Mouse (Mus musculus) limb, embryonic 14.5 days (tissue): ENCODE data around the gene Atrnl1. TPM values are rescaled to one million over a fixed set of nuclear protein-coding genes. Genes with fewer than 3 reads are reported as not detected.

ENCODE experiments used
- ATAC-seq: fragments of 200-750 bp; cut with Nextera tagmentation; 2 replicates; pipeline ENCODE4 v1.8.0; 2017; ENCODE audit warnings: low read depth, moderate number of reproducible peaks, moderate TSS enrichment; ENCODE audit not compliant: low FRiP score
- DNase-seq: peaks from one replicate; pipeline ENCODE4 v3.0.0-alpha.2; 2015; ENCODE audit warnings: low spot score
- H3K27ac ChIP-seq: fragments of 300-500 bp; sonication (generic); replicated peaks from 2 replicates; pipeline ENCODE4 v1.5.1; 2014; ENCODE audit warnings: low read depth, mild to moderate bottlenecking, low read length, moderate library complexity, mixed read lengths
- H3K27me3 ChIP-seq: fragments of 300-500 bp; sonication (generic); 2 replicates; pipeline ENCODE4 v1.6.1; 2014; ENCODE audit warnings: low read length, mixed read lengths; ENCODE audit not compliant: control insufficient read depth, insufficient read depth
- H3K36me3 ChIP-seq: fragments of 300-500 bp; sonication (generic); 2 replicates; pipeline ENCODE4 v1.6.1; 2014; ENCODE audit warnings: mild to moderate bottlenecking, low read length, moderate library complexity, mixed read lengths; ENCODE audit not compliant: control insufficient read depth, insufficient read depth
- H3K4me1 ChIP-seq: fragments of 300-500 bp; sonication (generic); 2 replicates; pipeline ENCODE4 v1.6.1; 2014; ENCODE audit warnings: antibody characterized with exemption, low read length, mixed read lengths; ENCODE audit not compliant: control insufficient read depth, insufficient read depth
- H3K4me2 ChIP-seq: fragments of 300-500 bp; sonication (generic); replicated peaks from 2 replicates; pipeline ENCODE4 v1.6.1; 2014; ENCODE audit warnings: low read depth, mild to moderate bottlenecking, low read length, moderate library complexity; ENCODE audit not compliant: severe bottlenecking
- H3K4me3 ChIP-seq: fragments of 300-500 bp; sonication (generic); replicated peaks from 2 replicates; pipeline ENCODE4 v1.5.1; 2014; ENCODE audit warnings: low read length
- H3K9ac ChIP-seq: fragments of 300-500 bp; sonication (generic); 2 replicates; pipeline ENCODE4 v1.6.1; 2014; ENCODE audit warnings: mild to moderate bottlenecking, low read depth, low read length, moderate library complexity; ENCODE audit not compliant: severe bottlenecking
- H3K9me3 ChIP-seq: fragments of 300-500 bp; sonication (generic); 2 replicates; pipeline ENCODE4 v1.6.1; 2016; ENCODE audit warnings: low read length; ENCODE audit not compliant: control insufficient read depth
- POLR2A ChIP-seq: fragments of 200-500 bp; IDR thresholded peaks from 2 replicates; pipeline ENCODE4 v1.8.0; 2012; ENCODE audit warnings: inconsistent platforms, mild to moderate bottlenecking, moderate library complexity, borderline replicate concordance; ENCODE audit not compliant: insufficient read depth, insufficient read length; ENCODE audit errors: extremely low read depth
- WGBS: fragments of 180-500 bp; shearing (Covaris S2); extraction: QIAGEN DNeasy Blood & Tissue Kit; methylation state at CpG from one replicate; pipeline ENCODE4 v1.1.7; 2014; 5-methylcytosine and 5-hydroxymethylcytosine counted together
- polyA plus RNA-seq, 2 experiments: library from polyadenylated mRNA; depleted of rRNA in 1 of 2; stranded (reverse) in 1 of 2; unstranded in 1 of 2; fragments of >200 nt; fragmentation: Nextera tagmentation in 1 of 2; extraction: Ambion mirVana in 1 of 2; gene quantifications; 2 replicates each; pipeline versions ENCODE4 v1.2.1 to v1.2.3; 2012 to 2014

Atrnl1 gene
- polyA plus RNA-seq, 2 experiments: 7.7 to 19.9 TPM

GRCm38 (mm10) chr19:57924856-57925255 is 314.0 kb downstream of the Atrnl1 start:
- DNase-seq (no peak), ATAC-seq (no peak)
- Histone ChIP-seq H3K27me3 (no peaks in the 10 kb centered on the region), H3K27ac (no peak overlapping the region), H3K4me2 (no peak overlapping the region), H3K9me3 (peaks cover 5% of the 10 kb centered on the region; the same call in 1 of the 2 replicates), H3K9ac (no peak overlapping the region), H3K4me1 (no peaks in the 10 kb centered on the region; the same call in 1 of the 2 replicates), H3K4me3 (no peak overlapping the region), H3K36me3 (no peaks in the 10 kb centered on the region)
- no peak for TF ChIP-seq POLR2A
- 57% methylated on average over 8 of the region's 8 CpGs for WGBS

- peaks cover 2% of the 10 kb centered on the region; the same call in 1 of the 2 replicates for H3K9me3 ChIP-seq
These were observed 314.8 kb downstream of the Atrnl1 start for GRCm38 (mm10) chr19:57925681-57926080.

DNA sequence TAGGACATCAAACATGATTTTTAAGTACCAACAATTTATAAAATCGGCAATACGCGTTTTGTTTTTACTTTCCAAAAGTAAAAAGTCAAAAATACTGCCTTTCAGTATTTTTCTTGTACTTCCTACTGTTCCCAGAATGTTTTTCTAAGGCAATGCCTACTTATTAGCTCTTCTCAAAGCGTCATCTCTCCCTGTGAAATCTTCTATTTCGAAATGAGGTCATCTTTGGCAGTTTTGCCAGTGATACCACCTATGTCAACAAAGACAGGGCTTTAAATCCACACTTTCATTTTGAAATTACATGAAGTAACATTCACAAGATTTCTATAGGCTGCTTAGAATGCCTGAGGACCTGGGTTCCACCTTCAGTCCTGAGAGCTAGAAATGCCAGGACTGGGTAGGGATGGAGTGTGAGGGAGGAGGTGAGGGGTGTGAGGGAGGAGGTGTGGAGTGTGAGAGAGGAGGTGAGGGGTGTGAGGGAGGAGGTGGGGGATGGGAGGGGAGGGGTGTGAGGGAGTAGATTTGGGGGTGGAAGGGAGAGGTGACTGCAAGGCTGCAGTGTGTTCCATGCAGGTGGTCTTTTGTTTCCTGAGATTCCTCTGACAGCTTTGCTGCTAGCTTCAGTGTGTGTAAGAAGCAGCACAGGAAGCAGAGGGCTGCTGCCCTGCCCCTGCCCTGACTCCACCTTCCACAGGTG is 315.5 kb downstream of the Atrnl1 start:
- ATAC-seq: peak; percentile 73; the same call in 1 of the 2 replicates
- no peaks in the 10 kb centered on the region for H3K9me3 ChIP-seq
- H3K27ac ChIP-seq: no peak overlapping the region
- no peak overlapping the region for H3K9ac ChIP-seq
- H3K4me2 ChIP-seq: no peak overlapping the region
- WGBS: 91% methylated on average over 5 of the region's 5 CpGs
- no peak overlapping the region for H3K4me3 ChIP-seq
- no peak for TF ChIP-seq POLR2A
- no peaks in the 10 kb centered on the region; the same call in 1 of the 2 replicates for H3K4me1 ChIP-seq
- no peaks in the 10 kb centered on the region for H3K27me3 ChIP-seq
- DNase-seq: no peak
- H3K36me3 ChIP-seq: no peaks in the 10 kb centered on the region

More at GRCm38 (mm10) chr19:57925681-57926080, 314.8 kb downstream of the Atrnl1 start:
- WGBS: 75% methylated on average over 10 of the region's 10 CpGs
- no peaks in the 10 kb centered on the region for H3K27me3 ChIP-seq
- TF ChIP-seq POLR2A: no peak
- no peak overlapping the region for H3K4me2 ChIP-seq
- ATAC-seq: no peak
- H3K4me1 ChIP-seq: no peaks in the 10 kb centered on the region; the same call in 1 of the 2 replicates
- H3K4me3 ChIP-seq: no peak overlapping the region
- no peak overlapping the region for H3K9ac ChIP-seq
- no peak for DNase-seq
- no peaks in the 10 kb centered on the region for H3K36me3 ChIP-seq
- no peak overlapping the region; the same call in 1 of the 2 replicates for H3K27ac ChIP-seq

- Histone ChIP-seq H3K4me1 (no peaks in the 10 kb centered on the region; the same call in 1 of the 2 replicates), H3K36me3 (no peaks in the 10 kb centered on the region), H3K4me3 (no peak overlapping the region), H3K27ac (no peak overlapping the region), H3K9ac (no peak overlapping the region), H3K4me2 (no peak overlapping the region), H3K9me3 (no peaks in the 10 kb centered on the region), H3K27me3 (no peaks in the 10 kb centered on the region)
- ATAC-seq: no peak
- TF ChIP-seq POLR2A: no peak
- DNase-seq: no peak
- 57% methylated on average over 10 of the region's 10 CpGs for WGBS
These were observed 316.2 kb downstream of the Atrnl1 start for GRCm38 (mm10) chr19:57926941-57927471.

DNA sequence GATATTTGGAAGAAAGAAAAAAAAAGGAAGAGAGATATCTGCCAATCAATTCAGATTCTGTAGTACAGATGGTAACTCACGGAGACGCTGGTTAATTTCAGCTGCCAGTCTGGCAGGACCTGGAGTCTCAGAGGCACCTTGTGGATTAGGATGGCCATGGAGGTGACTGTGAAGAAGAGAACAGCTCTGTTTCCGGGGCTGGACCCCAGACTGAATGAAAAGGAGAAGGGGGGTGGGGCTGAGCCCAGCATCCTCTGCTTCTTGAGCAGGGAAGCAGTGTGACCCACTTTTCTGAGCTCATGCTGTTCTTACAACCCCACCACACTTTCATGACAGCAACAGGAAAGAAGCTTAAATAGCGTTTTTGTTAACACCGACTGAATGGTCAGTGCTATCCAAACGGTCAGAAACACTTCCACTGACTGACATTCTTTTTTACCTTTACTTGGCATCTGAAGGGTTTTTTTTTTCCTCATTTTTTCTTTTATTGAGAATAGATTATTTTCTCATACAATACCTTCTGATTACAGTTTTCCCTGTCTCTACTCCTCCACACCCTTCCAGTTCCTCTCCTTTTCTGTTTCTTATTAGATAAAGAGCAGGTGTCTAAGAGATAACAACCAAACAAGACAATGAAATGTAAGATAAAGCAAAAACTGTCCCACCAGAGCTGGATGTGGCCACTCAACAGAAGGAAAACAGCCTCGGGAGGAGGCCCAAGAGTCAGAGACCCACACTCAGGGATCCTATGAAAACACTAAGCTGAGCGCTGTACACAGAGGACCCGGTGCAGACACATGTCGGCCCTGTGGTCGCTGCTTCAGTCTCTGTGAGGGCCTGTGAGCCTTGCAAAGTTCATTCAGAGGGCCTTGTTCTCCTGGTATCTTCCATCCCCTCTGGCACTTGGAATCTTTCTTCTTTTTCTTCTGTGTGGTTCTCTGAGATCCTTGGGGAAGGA is 317.0 kb downstream of the Atrnl1 start:
- no peak for TF ChIP-seq POLR2A
- H3K4me3 ChIP-seq: no peak overlapping the region
- H3K27ac ChIP-seq: no peak overlapping the region
- 68% methylated on average over 11 of the region's 11 CpGs for WGBS
- H3K9me3 ChIP-seq: no peaks in the 10 kb centered on the region
- DNase-seq (no peak), ATAC-seq (no peak)
- H3K9ac ChIP-seq: no peak overlapping the region
- no peak overlapping the region for H3K4me2 ChIP-seq
- no peaks in the 10 kb centered on the region for H3K36me3 ChIP-seq
- no peaks in the 10 kb centered on the region; the same call in 1 of the 2 replicates for H3K4me1 ChIP-seq
- H3K27me3 ChIP-seq: no peaks in the 10 kb centered on the region
